Mouse (Mus musculus) midbrain, embryonic 12.5 days (tissue): ENCODE results near the gene Stx8. TPM values are rescaled to one million over a fixed set of nuclear protein-coding genes. Genes with fewer than 3 reads are reported as not detected.

ENCODE experiments used
- ATAC-seq: fragments of 200-750 bp; cut with Nextera tagmentation; 2 replicates; pipeline ENCODE4 v1.8.0; 2017; ENCODE audit warnings: low read depth, moderate TSS enrichment, moderate library complexity; ENCODE audit not compliant: low FRiP score
- H3K27ac ChIP-seq: fragments of 300-500 bp; sonication (generic); replicated peaks from 2 replicates; pipeline ENCODE4 v1.5.1; 2016; ENCODE audit warnings: mild to moderate bottlenecking
- H3K27me3 ChIP-seq: fragments of 300-500 bp; sonication (generic); 2 replicates; pipeline ENCODE4 v1.6.1; 2016; ENCODE audit warnings: mild to moderate bottlenecking
- H3K36me3 ChIP-seq: fragments of 300-500 bp; sonication (generic); 2 replicates; pipeline ENCODE4 v1.6.1; 2016
- H3K4me1 ChIP-seq: fragments of 300-500 bp; sonication (generic); 2 replicates; pipeline ENCODE4 v1.6.1; 2016
- H3K4me2 ChIP-seq: fragments of 300-500 bp; sonication (generic); replicated peaks from 2 replicates; pipeline ENCODE4 v1.6.1; 2016; ENCODE audit warnings: mild to moderate bottlenecking, moderate library complexity
- H3K4me3 ChIP-seq: fragments of 300-500 bp; sonication (generic); 2 replicates; pipeline ENCODE4 v1.5.1; 2016; ENCODE audit warnings: mild to moderate bottlenecking
- H3K9ac ChIP-seq: fragments of 300-500 bp; sonication (generic); replicated peaks from 2 replicates; pipeline ENCODE4 v1.6.1; 2016; ENCODE audit warnings: mild to moderate bottlenecking, moderate library complexity
- H3K9me3 ChIP-seq: fragments of 300-500 bp; sonication (generic); 2 replicates; pipeline ENCODE4 v1.6.1; 2016; ENCODE audit warnings: mild to moderate bottlenecking
- WGBS: fragments of 180-500 bp; shearing (Covaris S2); methylation state at CpG from one replicate; pipeline ENCODE4 v1.1.7; 2016; 5-methylcytosine and 5-hydroxymethylcytosine counted together
- polyA plus RNA-seq: library from polyadenylated mRNA; unstranded; fragments of >200 nt; fragmentation: Nextera tagmentation; extraction: Ambion mirVana; gene quantifications from 2 replicates; pipeline ENCODE4 v1.2.1, GENCODE M21; 2016

The Stx8 gene
- polyA plus RNA-seq, 1 experiment from 2014 or later: 68.3 TPM

GRCm38 (mm10) chr11:68168427-68168826, 202.4 kb downstream of the Stx8 start:
- Histone ChIP-seq H3K36me3 (no peaks in the 10 kb centered on the region), H3K9me3 (no peaks in the 10 kb centered on the region), H3K4me2 (no peak overlapping the region), H3K27me3 (peaks cover 6% of the 10 kb centered on the region; the same call in 1 of the 2 replicates), H3K27ac (no peak overlapping the region), H3K4me3 (no peak overlapping the region), H3K4me1 (0 out of 2 replicates have a peak, but pooled peaks cover 6% of the 10 kb centered on the region), H3K9ac (no peak overlapping the region)
- WGBS: 86% methylated on average over 4 of the region's 4 CpGs
- no peak for ATAC-seq

DNA sequence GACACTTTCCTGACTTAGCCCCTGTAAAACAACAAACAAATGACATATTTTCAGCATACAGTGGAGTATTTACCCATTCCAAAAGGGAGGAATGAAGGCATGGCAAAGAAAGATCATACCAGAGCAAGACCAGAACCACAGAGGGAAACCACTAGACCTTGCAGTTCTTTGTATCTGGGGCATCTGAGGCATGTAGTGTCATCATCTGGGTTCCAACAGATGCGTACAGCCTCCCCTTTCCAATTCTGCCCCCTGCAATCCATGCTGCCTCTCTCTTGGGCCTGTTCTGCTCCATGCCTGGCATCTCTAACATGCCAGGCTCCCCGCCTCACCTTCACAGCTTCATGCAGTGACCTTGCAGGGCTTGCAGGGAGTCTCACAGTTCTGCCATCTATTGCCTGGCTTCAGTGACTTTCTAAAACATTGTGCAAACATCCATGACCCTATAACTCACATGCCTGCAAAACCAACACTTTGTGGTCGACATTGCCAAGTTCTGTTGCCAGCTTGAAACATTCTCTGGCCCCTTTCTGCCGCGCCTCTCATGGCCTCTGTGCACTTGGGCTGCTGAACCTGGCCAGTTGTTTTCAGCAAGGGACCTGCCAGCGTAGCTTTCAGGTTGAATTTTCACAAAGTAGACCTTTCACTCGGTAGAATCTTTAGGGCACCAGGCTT, 206.1 kb downstream of the Stx8 start:
- H3K9ac ChIP-seq: no peak overlapping the region
- no peak for ATAC-seq
- H3K4me3 ChIP-seq: no peak overlapping the region
- no peak overlapping the region for H3K27ac ChIP-seq
- no peaks in the 10 kb centered on the region for H3K9me3 ChIP-seq
- H3K27me3 ChIP-seq: peaks cover 4% of the 10 kb centered on the region; the same call in 1 of the 2 replicates
- no peaks in the 10 kb centered on the region for H3K36me3 ChIP-seq
- 89% methylated on average over 7 of the region's 7 CpGs for WGBS
- no peak overlapping the region for H3K4me2 ChIP-seq
- H3K4me1 ChIP-seq: no peaks in the 10 kb centered on the region; the same call in 1 of the 2 replicates

- no peak overlapping the region for H3K4me2 ChIP-seq
- no peak overlapping the region for H3K27ac ChIP-seq
- no peaks in the 10 kb centered on the region for H3K36me3 ChIP-seq
- H3K4me1 ChIP-seq: peaks cover 3% of the 10 kb centered on the region
- ATAC-seq: no peak
- WGBS: 73% methylated on average over 4 of the region's 4 CpGs
- no peaks in the 10 kb centered on the region for H3K9me3 ChIP-seq
- H3K27me3 ChIP-seq: peaks cover 4% of the 10 kb centered on the region; the same call in 1 of the 2 replicates
- H3K4me3 ChIP-seq: no peak overlapping the region
- H3K9ac ChIP-seq: no peak overlapping the region
Measured at GRCm38 (mm10) chr11:68172648-68173045, 206.7 kb downstream of the Stx8 start.

DNA sequence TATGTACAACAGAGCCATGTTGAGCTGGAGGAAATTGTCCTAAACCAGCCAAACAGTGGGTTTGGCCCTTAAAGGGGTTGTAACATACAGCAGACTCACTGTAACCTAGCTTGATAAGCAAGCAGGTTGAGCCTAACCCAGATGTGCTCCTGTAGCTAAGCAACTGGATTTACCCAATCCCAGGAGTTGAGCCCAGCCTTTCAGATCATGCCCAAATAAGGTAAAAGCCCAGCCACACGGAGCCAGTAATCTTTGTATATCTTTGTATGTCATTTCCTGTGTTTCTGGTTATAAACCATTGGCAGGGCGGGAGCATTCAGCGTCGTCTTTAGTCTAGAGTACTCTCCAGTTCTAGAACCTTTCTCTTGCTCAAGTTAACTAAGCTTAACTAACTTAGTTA, 210.6 kb downstream of the Stx8 start:
- ATAC-seq: no peak
- Histone ChIP-seq H3K4me3 (no peak overlapping the region), H3K9me3 (no peaks in the 10 kb centered on the region), H3K27me3 (no peaks in the 10 kb centered on the region; the same call in 1 of the 2 replicates), H3K4me1 (peaks cover 7% of the 10 kb centered on the region), H3K36me3 (no peaks in the 10 kb centered on the region), H3K27ac (no peak overlapping the region), H3K9ac (no peak overlapping the region), H3K4me2 (no peak overlapping the region)
- WGBS: 80% methylated on average over 4 of the region's 4 CpGs

- WGBS: 80% methylated on average over 7 of the region's 7 CpGs
- ATAC-seq: no peak
- no peak overlapping the region for H3K4me2 ChIP-seq
Measured at GRCm38 (mm10) chr11:68177415-68177814, 211.4 kb downstream of the Stx8 start.

DNA sequence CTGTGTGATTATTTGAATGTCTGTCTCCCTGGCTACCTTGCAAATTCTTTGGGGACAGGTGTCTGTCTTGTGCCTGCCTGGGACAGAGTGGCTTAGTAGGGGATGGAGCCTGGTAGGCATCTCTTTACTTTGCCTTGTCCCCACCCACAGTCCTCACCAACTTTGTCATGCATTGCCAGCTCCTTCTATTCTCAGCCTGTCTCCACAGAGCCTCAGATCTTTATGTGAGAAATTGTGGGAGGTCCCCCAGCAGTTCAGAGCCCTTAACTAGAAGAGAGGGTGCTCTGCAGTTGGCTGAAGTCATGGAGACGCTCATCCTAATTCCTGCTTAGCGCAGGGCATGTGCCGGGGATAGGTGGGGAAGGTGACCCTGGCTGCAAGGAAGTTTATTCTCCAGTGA, 219.7 kb downstream of the Stx8 start:
- H3K27me3 ChIP-seq: no peaks in the 10 kb centered on the region
- H3K4me3 ChIP-seq: no peak overlapping the region
- ATAC-seq: no peak
- H3K4me1 ChIP-seq: peaks cover 9% of the 10 kb centered on the region
- H3K9ac ChIP-seq: no peak overlapping the region
- no peak overlapping the region for H3K4me2 ChIP-seq
- no peaks in the 10 kb centered on the region for H3K9me3 ChIP-seq
- whole genome bisulfite sequencing: 89% methylated on average over 3 of the region's 3 CpGs
- H3K36me3 ChIP-seq: no peaks in the 10 kb centered on the region
- no peak overlapping the region for H3K27ac ChIP-seq

More at GRCm38 (mm10) chr11:68177415-68177814, 211.4 kb downstream of the Stx8 start:
- H3K9me3 ChIP-seq: no peaks in the 10 kb centered on the region
- H3K27ac ChIP-seq: no peak overlapping the region
- H3K36me3 ChIP-seq: no peaks in the 10 kb centered on the region
- peaks cover 7% of the 10 kb centered on the region for H3K4me1 ChIP-seq
- no peak overlapping the region for H3K9ac ChIP-seq
- H3K27me3 ChIP-seq: no peaks in the 10 kb centered on the region; the same call in 1 of the 2 replicates
- no peak overlapping the region for H3K4me3 ChIP-seq

DNA sequence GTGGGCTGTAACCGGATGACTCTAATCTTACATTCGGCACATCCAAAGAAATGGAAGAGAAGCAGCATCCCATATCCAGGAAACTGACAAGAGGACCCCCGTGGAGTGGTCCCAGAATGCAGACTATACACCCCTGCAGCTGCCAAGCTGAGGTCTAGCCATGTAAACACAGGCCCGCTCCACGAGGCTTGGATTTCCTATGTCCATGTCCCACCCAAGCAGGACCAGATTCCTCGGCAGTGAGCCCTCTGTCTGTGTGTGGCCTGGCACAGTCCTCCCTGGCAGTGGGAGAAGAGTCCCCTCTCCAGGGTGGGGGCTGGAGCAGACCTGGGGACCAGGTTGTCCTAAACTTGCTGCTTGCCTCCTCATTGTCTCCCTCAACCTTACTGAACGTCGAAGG, 221.2 kb downstream of the Stx8 start:
- Histone ChIP-seq H3K9ac (no peak overlapping the region), H3K4me1 (peaks cover 9% of the 10 kb centered on the region), H3K27ac (no peak overlapping the region), H3K4me2 (no peak overlapping the region), H3K9me3 (no peaks in the 10 kb centered on the region), H3K4me3 (no peak overlapping the region), H3K27me3 (no peaks in the 10 kb centered on the region), H3K36me3 (no peaks in the 10 kb centered on the region)
- no peak for ATAC-seq
- 77% methylated on average over 8 of the region's 8 CpGs for WGBS

- no peaks in the 10 kb centered on the region for H3K9me3 ChIP-seq
- H3K9ac ChIP-seq: no peak overlapping the region
- H3K4me3 ChIP-seq: no peak overlapping the region
- peaks cover 9% of the 10 kb centered on the region for H3K4me1 ChIP-seq
- H3K4me2 ChIP-seq: no peak overlapping the region
- H3K36me3 ChIP-seq: no peaks in the 10 kb centered on the region
- H3K27me3 ChIP-seq: peaks cover 5% of the 10 kb centered on the region; the same call in 1 of the 2 replicates
- ATAC-seq: no peak
- H3K27ac ChIP-seq: no peak overlapping the region
- 80% methylated on average over 12 of the region's 12 CpGs for WGBS
Measured at GRCm38 (mm10) chr11:68188695-68189201, 222.8 kb downstream of the Stx8 start.

- no peaks in the 10 kb centered on the region for H3K9me3 ChIP-seq
- peaks cover 6% of the 10 kb centered on the region; the same call in 1 of the 2 replicates for H3K27me3 ChIP-seq
- WGBS: 82% methylated on average over 5 of the region's 5 CpGs
- no peak overlapping the region for H3K9ac ChIP-seq
- H3K4me3 ChIP-seq: no peak overlapping the region
- H3K4me1 ChIP-seq: peaks cover 16% of the 10 kb centered on the region
- H3K36me3 ChIP-seq: no peaks in the 10 kb centered on the region
- no peak overlapping the region for H3K4me2 ChIP-seq
- no peak overlapping the region for H3K27ac ChIP-seq
- no peak for ATAC-seq
Measured at GRCm38 (mm10) chr11:68190849-68191248, 224.9 kb downstream of the Stx8 start.

DNA sequence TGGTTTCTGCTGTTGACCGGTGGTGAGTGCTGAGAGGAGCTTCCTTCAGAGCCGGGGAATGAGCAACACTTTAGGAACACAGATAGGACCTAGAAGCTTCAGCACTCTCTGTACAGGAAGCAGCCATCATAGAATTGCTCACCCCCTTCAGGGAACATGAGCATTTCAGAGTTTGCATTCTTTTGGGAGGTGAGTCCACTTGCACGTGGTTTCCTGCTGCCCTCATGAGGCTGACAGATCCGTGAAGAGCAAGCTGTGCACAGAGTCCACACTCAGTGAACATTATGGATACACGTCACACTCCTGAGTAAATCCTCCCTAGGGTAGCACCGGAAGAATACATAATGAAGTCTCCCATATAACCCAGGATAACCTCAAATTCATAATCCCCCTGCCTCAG, 229.2 kb downstream of the Stx8 start:
- Histone ChIP-seq H3K27me3 (peaks cover 10% of the 10 kb centered on the region), H3K36me3 (no peaks in the 10 kb centered on the region), H3K4me1 (peaks cover 12% of the 10 kb centered on the region), H3K9ac (no peak overlapping the region), H3K4me2 (no peak overlapping the region), H3K4me3 (no peak overlapping the region), H3K9me3 (no peaks in the 10 kb centered on the region), H3K27ac (no peak overlapping the region)
- 62% methylated on average over 6 of the region's 6 CpGs for WGBS
- ATAC-seq: no peak

DNA sequence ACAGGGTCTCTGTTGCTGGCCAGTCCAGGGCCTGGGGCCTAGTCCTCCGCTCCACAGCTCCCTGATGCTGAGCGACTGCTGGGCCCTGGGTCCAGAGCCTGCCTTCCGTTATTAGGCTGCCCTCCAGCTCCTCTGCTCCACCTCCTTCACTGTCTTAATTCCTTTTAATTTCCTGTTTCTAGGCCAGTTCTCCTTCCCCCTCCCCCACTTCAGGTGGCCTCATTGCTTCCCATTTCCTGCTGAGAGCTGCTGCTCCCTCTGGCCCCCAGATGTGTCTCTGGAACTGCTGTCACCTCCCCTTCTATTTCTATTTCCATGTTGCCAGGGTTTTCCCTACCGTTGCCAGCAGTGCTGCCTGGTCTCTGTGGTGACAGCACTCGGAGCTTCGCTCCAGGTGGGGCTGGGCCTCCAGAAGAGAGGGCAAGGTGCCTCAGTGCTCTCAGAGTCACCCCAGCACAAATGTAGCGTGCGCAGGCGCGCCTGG, 229.7 kb downstream of the Stx8 start:
- Histone ChIP-seq H3K9me3 (no peaks in the 10 kb centered on the region), H3K36me3 (no peaks in the 10 kb centered on the region), H3K9ac (no peak overlapping the region), H3K4me2 (no peak overlapping the region), H3K4me3 (no peak overlapping the region), H3K27ac (no peak overlapping the region), H3K27me3 (peaks cover 10% of the 10 kb centered on the region), H3K4me1 (peaks cover 12% of the 10 kb centered on the region)
- no peak for ATAC-seq
- WGBS: 58% methylated on average over 10 of the region's 10 CpGs

GRCm38 (mm10) chr11:68196566-68196965, 230.6 kb downstream of the Stx8 start:
- no peak overlapping the region for H3K4me3 ChIP-seq
- no peak overlapping the region for H3K4me2 ChIP-seq
- H3K9ac ChIP-seq: no peak overlapping the region
- no peaks in the 10 kb centered on the region for H3K9me3 ChIP-seq
- no peaks in the 10 kb centered on the region for H3K36me3 ChIP-seq
- ATAC-seq: no peak
- peaks cover 12% of the 10 kb centered on the region for H3K4me1 ChIP-seq
- no peak overlapping the region for H3K27ac ChIP-seq
- peaks cover 11% of the 10 kb centered on the region for H3K27me3 ChIP-seq
- WGBS: 66% methylated on average over 6 of the region's 6 CpGs
